Mouse (Mus musculus): ENCODE measurements around the gene Timd2. TPM values are rescaled to one million over a fixed set of nuclear protein-coding genes. Genes with fewer than 3 reads are reported as not detected.
A peak's percentile ranks its signal among the peaks of the same experiment; 100 is the strongest.
"Not testable (repeated sequence)": the region's sequence is repeated elsewhere in the genome, so short reads cannot be mapped to it uniquely, and the experiment has no call there.

Gene Timd2
- polyA plus RNA-seq, 1 experiment from 2014 or later = 0.42 TPM

DNA sequence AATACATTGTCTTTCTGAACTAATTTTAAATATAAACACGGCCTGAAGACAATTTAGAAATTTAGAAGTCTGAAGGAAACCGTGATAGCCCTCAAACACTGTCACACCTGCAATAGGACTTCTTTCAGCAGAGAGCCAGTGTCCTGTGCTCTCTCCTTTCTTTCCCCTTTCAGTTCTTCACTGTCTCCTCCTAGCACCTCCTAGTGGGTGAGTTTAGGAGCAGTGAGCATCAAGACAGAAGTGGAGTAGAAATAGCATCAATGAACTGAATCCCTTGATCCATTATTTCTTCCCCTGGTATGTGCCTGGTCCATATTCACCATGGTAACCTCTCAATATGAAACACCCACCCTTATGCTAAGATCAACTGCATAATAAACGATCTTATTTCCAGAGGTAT lies 70.3 kb downstream of the Timd2 start:
- H3K4me1 ChIP-seq (ENCODE audit: control insufficient read depth, insufficient read depth, low read length) = no peaks in the 10 kb centered on the region
- H3K9ac ChIP-seq (ENCODE audit: low read depth, low read length) = no peak overlapping the region
- 87% methylated on average over 3 of the region's 3 CpGs for WGBS
- H3K4me2 ChIP-seq (ENCODE audit: low read depth, low read length) = no peak overlapping the region
- no peak overlapping the region for H3K4me3 ChIP-seq (ENCODE audit: low read depth, low read length)
- no peaks in the 10 kb centered on the region for H3K9me3 ChIP-seq (ENCODE audit: control insufficient read depth, low read length)
- ATAC-seq (ENCODE audit: low read depth) (no peak), DNase-seq (ENCODE audit: low spot score) (no peak)
- no peaks in the 10 kb centered on the region for H3K36me3 ChIP-seq (ENCODE audit: control insufficient read depth, insufficient read depth, low read length)
- H3K27ac ChIP-seq (replicated peaks; ENCODE audit: low read depth, low read length) = no peak overlapping the region
- H3K27me3 ChIP-seq (replicated peaks; ENCODE audit: control insufficient read depth, insufficient read depth, low read length) = no peaks in the 10 kb centered on the region

DNA sequence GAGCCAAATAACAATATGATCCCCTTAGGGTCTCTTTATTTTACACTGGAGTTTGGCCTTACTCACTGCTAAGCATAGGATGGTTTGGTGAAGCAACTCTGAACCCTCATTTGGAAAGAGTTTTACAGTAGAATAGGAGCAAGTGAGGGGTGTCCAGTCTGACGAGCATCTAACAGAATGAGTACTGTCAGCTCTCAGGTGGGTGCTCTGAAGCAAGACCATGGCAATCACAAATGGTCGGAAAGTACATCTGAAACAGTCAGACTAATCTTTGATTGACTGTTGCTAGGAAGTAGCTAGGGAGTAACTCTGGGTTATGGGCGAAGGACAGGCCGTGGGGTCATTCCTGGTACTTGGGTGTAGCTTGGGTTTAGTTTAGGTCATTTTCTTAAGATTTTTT lies 71.3 kb downstream of the Timd2 start:
- H3K27ac ChIP-seq (replicated peaks; ENCODE audit: low read depth, low read length); H3K4me1 ChIP-seq (ENCODE audit: control insufficient read depth, insufficient read depth, low read length); H3K4me3 ChIP-seq (ENCODE audit: low read depth, low read length); ATAC-seq (ENCODE audit: low read depth); H3K9ac ChIP-seq (ENCODE audit: low read depth, low read length); H3K36me3 ChIP-seq (ENCODE audit: control insufficient read depth, insufficient read depth, low read length); H3K4me2 ChIP-seq (ENCODE audit: low read depth, low read length); DNase-seq (ENCODE audit: low spot score); H3K27me3 ChIP-seq (replicated peaks; ENCODE audit: control insufficient read depth, insufficient read depth, low read length); H3K9me3 ChIP-seq (ENCODE audit: control insufficient read depth, low read length): not testable (repeated sequence)
- WGBS = 76% methylated on average over 4 of the region's 4 CpGs

DNA sequence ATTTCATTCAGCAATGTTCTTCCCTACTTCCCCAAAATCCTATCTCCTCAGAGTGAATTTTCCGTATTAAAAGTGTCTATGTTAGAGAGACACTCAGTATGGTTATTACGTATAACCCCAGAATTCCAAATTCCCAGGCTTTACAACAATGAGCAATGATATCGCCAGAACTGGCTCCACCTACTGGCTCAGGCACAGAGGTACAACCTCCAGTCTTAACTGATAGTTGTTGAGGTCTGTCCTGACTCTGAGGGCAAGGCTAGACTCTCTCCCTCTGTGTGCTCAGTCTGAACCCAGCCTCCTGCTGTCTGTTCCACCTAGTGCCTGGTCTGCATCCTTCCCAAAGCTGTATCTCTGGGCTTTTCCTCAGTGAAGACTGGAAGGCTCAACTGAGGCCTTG lies 75.2 kb downstream of the Timd2 start:
- ATAC-seq (ENCODE audit: low read depth) (0 out of 2 replicates have a peak, but pooled peaks have one; percentile 50), DNase-seq (ENCODE audit: low spot score) (peak; percentile 39)
- Histone ChIP-seq H3K4me3 (ENCODE audit: low read depth, low read length) (no peak overlapping the region), H3K9ac (ENCODE audit: low read depth, low read length) (no peak overlapping the region), H3K9me3 (ENCODE audit: control insufficient read depth, low read length) (no peaks in the 10 kb centered on the region), H3K36me3 (ENCODE audit: control insufficient read depth, insufficient read depth, low read length) (no peaks in the 10 kb centered on the region), H3K4me1 (ENCODE audit: control insufficient read depth, insufficient read depth, low read length) (no peaks in the 10 kb centered on the region), H3K27ac (replicated peaks; ENCODE audit: low read depth, low read length) (no peak overlapping the region), H3K27me3 (replicated peaks; ENCODE audit: control insufficient read depth, insufficient read depth, low read length) (no peaks in the 10 kb centered on the region), H3K4me2 (ENCODE audit: low read depth, low read length) (no peak overlapping the region)
- 19% methylated on average over 3 of the region's 3 CpGs for WGBS

DNA sequence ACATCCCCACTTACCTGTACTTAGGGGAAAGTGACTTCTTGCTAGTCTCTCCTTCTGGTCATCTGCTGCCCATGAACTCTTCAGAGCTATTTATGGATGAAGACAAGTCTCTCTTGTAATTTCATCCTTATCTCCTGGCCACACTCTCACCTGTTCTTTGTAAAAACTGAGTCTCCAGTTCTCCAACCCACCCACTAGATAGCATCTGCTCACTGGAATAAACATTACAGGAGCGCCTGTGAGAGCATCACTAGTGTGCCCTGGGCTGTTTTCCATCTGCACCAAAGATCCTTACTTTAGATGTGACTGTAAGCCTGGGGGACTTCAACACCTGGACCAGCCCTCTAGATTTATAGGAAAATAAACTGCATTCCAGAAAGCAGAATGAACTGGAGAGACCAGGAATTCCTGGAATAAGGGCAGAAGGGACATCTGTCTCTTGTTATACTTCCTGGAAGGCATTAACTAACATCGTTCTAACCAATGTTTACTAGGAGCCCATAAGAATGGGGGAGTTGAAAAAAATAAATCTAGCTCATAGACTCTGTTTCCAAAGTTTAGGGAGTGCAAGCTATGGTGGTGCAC lies 77.6 kb downstream of the Timd2 start, which contains the start of gene Dppa1:
Dppa1 (minus strand) TSS at position 51 of the 585 bp plus-strand sequence.
- Histone ChIP-seq H3K4me2 (ENCODE audit: low read depth, low read length) (no peak within 1 kb of the TSS), H3K27ac (replicated peaks; ENCODE audit: low read depth, low read length) (no peak within 1 kb of the TSS), H3K36me3 (ENCODE audit: control insufficient read depth, insufficient read depth, low read length) (no peaks in the 10 kb centered on the region), H3K4me1 (ENCODE audit: control insufficient read depth, insufficient read depth, low read length) (no peaks in the 10 kb centered on the region), H3K27me3 (replicated peaks; ENCODE audit: control insufficient read depth, insufficient read depth, low read length) (no peaks in the 10 kb centered on the region), H3K9me3 (ENCODE audit: control insufficient read depth, low read length) (no peaks in the 10 kb centered on the region), H3K4me3 (ENCODE audit: low read depth, low read length) (no peak within 1 kb of the TSS), H3K9ac (ENCODE audit: low read depth, low read length) (no peak within 1 kb of the TSS)
- ATAC-seq (ENCODE audit: low read depth) (no peak), DNase-seq (ENCODE audit: low spot score) (peak; percentile 1)
- 40% methylated on average over 2 of the region's 2 CpGs for WGBS

DNA sequence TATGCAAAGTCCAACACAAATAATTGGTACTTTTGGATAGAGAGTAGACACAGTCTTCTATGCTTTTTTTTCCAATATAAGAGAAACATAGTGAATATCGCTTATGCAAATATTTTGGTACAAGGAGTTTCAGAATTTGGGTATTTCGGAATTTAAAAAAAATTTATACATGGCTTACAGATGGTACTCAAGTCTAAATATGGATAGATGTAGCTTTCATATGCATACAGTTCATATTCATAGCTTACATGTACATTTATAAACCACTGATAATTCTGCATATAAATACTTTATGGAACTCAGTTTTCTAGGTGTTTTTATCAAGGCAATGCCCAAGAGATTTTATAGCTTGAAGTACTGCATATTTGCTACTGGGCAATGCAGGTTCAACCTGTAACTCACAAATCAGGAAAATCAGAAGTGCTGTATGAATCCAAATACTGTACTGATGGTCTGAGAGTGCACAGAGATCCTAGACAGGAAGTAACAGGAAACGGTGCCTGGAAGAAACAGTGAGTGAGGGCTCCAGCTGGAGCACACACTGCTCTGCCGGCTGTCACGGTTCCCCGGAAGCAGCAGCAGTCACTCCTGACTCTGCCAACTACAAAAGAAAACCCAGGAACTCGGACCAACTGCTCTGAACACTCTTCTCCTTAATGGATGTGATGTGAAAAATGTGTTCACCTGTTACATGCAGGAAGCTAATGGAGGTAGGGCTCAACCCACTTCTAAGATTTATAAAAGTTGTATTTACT lies 86.3 kb downstream of the Timd2 start:
- 54% methylated on average over 7 of the region's 7 CpGs for WGBS
- no peaks in the 10 kb centered on the region for H3K4me1 ChIP-seq (ENCODE audit: control insufficient read depth, insufficient read depth, low read length)
- H3K27me3 ChIP-seq (replicated peaks; ENCODE audit: control insufficient read depth, insufficient read depth, low read length) = no peaks in the 10 kb centered on the region
- H3K9ac ChIP-seq (ENCODE audit: low read depth, low read length) = no peak overlapping the region
- no peak overlapping the region for H3K27ac ChIP-seq (replicated peaks; ENCODE audit: low read depth, low read length)
- H3K36me3 ChIP-seq (ENCODE audit: control insufficient read depth, insufficient read depth, low read length) = no peaks in the 10 kb centered on the region
- no peak for ATAC-seq (ENCODE audit: low read depth)
- no peaks in the 10 kb centered on the region for H3K9me3 ChIP-seq (ENCODE audit: control insufficient read depth, low read length)
- DNase-seq (ENCODE audit: low spot score) = no peak
- no peak overlapping the region for H3K4me2 ChIP-seq (ENCODE audit: low read depth, low read length)
- H3K4me3 ChIP-seq (ENCODE audit: low read depth, low read length) = no peak overlapping the region

DNA sequence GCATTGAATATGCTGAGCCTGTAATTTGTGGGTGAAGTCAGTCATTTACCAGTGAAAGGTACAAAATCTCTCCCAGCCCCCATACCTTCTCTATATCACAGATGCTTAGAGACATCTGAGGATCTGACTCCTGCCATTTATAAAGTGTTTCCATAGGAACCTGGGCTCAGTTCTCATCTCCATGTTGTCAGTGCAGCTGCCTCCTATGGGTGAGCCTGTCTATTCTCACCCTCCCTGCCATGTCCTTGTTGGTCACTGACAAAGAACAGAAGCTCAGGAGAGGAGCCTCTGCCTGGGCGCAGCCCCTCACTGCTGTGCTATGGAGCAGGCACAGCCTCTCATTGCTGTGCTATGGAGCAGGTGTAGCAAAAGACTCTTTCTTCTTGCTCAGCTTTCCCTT lies 86.9 kb downstream of the Timd2 start:
- H3K4me3 ChIP-seq (ENCODE audit: low read depth, low read length) = no peak overlapping the region
- H3K9me3 ChIP-seq (ENCODE audit: control insufficient read depth, low read length) = no peaks in the 10 kb centered on the region
- DNase-seq (ENCODE audit: low spot score) (no peak), ATAC-seq (ENCODE audit: low read depth) (no peak)
- WGBS = 82% methylated on average over 1 of the region's 1 CpGs
- H3K9ac ChIP-seq (ENCODE audit: low read depth, low read length) = no peak overlapping the region
- no peaks in the 10 kb centered on the region for H3K27me3 ChIP-seq (replicated peaks; ENCODE audit: control insufficient read depth, insufficient read depth, low read length)
- H3K4me1 ChIP-seq (ENCODE audit: control insufficient read depth, insufficient read depth, low read length) = no peaks in the 10 kb centered on the region
- no peak overlapping the region for H3K4me2 ChIP-seq (ENCODE audit: low read depth, low read length)
- no peaks in the 10 kb centered on the region for H3K36me3 ChIP-seq (ENCODE audit: control insufficient read depth, insufficient read depth, low read length)
- no peak overlapping the region for H3K27ac ChIP-seq (replicated peaks; ENCODE audit: low read depth, low read length)

Other genes with a start within 250 kb of the Timd2 start
- not detected in 2 replicates for gene Gm12169, start 182.8 kb downstream of the Timd2 start, polyA plus RNA-seq (2014; fragmentation: Nextera tagmentation; extraction: Ambion mirVana)
- not detected in 2 replicates for gene BC053393, start 135.5 kb downstream of the Timd2 start, polyA plus RNA-seq (2014; fragmentation: Nextera tagmentation; extraction: Ambion mirVana)
- not detected in 2 replicates for gene Dppa1, start 77.8 kb downstream of the Timd2 start, polyA plus RNA-seq (2014; fragmentation: Nextera tagmentation; extraction: Ambion mirVana)
- gene Havcr1, start 28.0 kb upstream of the Timd2 start, polyA plus RNA-seq (2014; fragmentation: Nextera tagmentation; extraction: Ambion mirVana) = 0.36 and 0.71 TPM in 2 replicates
- gene Timd4, start 103.7 kb upstream of the Timd2 start, polyA plus RNA-seq (2014; fragmentation: Nextera tagmentation; extraction: Ambion mirVana) = 0.33 and 0.40 TPM in 2 replicates

Measured in embryonic facial prominence, embryonic 14.5 days (tissue).